In genomic region chr3:121428230-121428629, GRCm38 (mm10) we compare ENCODE assay signal across 8 mouse cellular contexts. TPM values are rescaled to one million over a fixed set of nuclear protein-coding genes. Genes with fewer than 3 reads are reported as not detected.
DNase-seq lines count a peak whose midpoint lies in the region; ATAC-seq and TF ChIP-seq lines count a peak whose summit lies in the region.

No protein-coding gene starts in this region.

- H3K9ac ChIP-seq in heart, embryonic 16.5 days (ENCODE audit: low read length) = peak overlapping the region; percentile 97
- peak overlapping the region; percentile 98 for H3K9ac ChIP-seq in limb, embryonic 12.5 days (replicated peaks)

- 7% methylated on average over 8 of the region's 8 CpGs for WGBS in heart, embryonic 16.5 days
- WGBS in limb, embryonic 12.5 days = 9% methylated on average over 8 of the region's 8 CpGs
- WGBS in small intestine, adult 2 months = 4% methylated on average over 8 of the region's 8 CpGs

- no peaks in the 10 kb centered on the region for H3K9me3 ChIP-seq in heart, embryonic 16.5 days (replicated peaks; ENCODE audit: control insufficient read depth, low read length)
- H3K9me3 ChIP-seq in limb, embryonic 12.5 days = no peaks in the 10 kb centered on the region

- H3K4me2 ChIP-seq in heart, embryonic 16.5 days (ENCODE audit: low read depth, low read length) = peak overlapping the region; percentile 76
- peak overlapping the region; percentile 85 for H3K4me2 ChIP-seq in limb, embryonic 12.5 days

- peak overlapping the region; percentile 72 for H3K4me3 ChIP-seq in left cerebral cortex, adult 2 months
- H3K4me3 ChIP-seq in heart, embryonic 16.5 days (ENCODE audit: low read length) = peak overlapping the region; percentile 60
- H3K4me3 ChIP-seq in limb, embryonic 12.5 days (replicated peaks) = peak overlapping the region; percentile 86
- peak overlapping the region; percentile 55 for H3K4me3 ChIP-seq in small intestine, adult 2 months (ENCODE audit: low read depth, low read length)

- DNase-seq in left cerebral cortex, adult 2 months (ENCODE audit: extremely low spot score in 1 of 2, low spot score in 2 of 2) = no peak
- no peak for DNase-seq in left cerebral cortex, adult 8-10 months (ENCODE audit: low spot score in 2 of 2)
- peak; percentile 47 for DNase-seq in brain, embryonic 14.5 days (ENCODE audit: low read depth)
- no peak for DNase-seq in thymus, postnatal 25 days
- DNase-seq in left cerebral cortex, postnatal 4 days = no peak

- H3K27me3 ChIP-seq in heart, embryonic 16.5 days (ENCODE audit: control insufficient read depth, insufficient read depth, low read length) = no peaks in the 10 kb centered on the region
- H3K27me3 ChIP-seq in limb, embryonic 12.5 days = no peaks in the 10 kb centered on the region
- no peaks in the 10 kb centered on the region for H3K27me3 ChIP-seq in small intestine, adult 2 months (ENCODE audit: control insufficient read depth, insufficient read depth, low read length)

- TF ChIP-seq CTCF in left cerebral cortex, adult 2 months (IDR thresholded peaks at IDR 0.05) = no peak
- no peak for TF ChIP-seq CTCF in brain, embryonic 14.5 days (IDR thresholded peaks at IDR 0.05; ENCODE audit: borderline replicate concordance, extremely low read depth, insufficient read depth, insufficient read length)
- TF ChIP-seq CTCF in small intestine, adult 2 months (IDR thresholded peaks at IDR 0.05; ENCODE audit: extremely low read depth, insufficient read length, insufficient replicate concordance, low read depth, low read length) = no peak

- H3K4me1 ChIP-seq in heart, embryonic 16.5 days (ENCODE audit: control insufficient read depth, insufficient read depth, low read length) = peaks cover 39% of the 10 kb centered on the region
- H3K4me1 ChIP-seq in limb, embryonic 12.5 days (replicated peaks) = peaks cover 51% of the 10 kb centered on the region
- H3K4me1 ChIP-seq in small intestine, adult 2 months (ENCODE audit: control insufficient read depth, insufficient read depth, insufficient read length, low read length) = peaks cover 3% of the 10 kb centered on the region

- no peak for TF ChIP-seq POLR2A in brain, embryonic 14.5 days (IDR thresholded peaks at IDR 0.05; ENCODE audit: borderline replicate concordance, extremely low read depth, insufficient read depth, insufficient read length, poor library complexity, severe bottlenecking)
- TF ChIP-seq POLR2A in small intestine, adult 2 months (IDR thresholded peaks at IDR 0.05; ENCODE audit: low read depth, low read length) = no peak

- peak overlapping the region; percentile 93 for H3K27ac ChIP-seq in left cerebral cortex, adult 2 months
- H3K27ac ChIP-seq in heart, embryonic 16.5 days (ENCODE audit: low read length) = peak overlapping the region; percentile 98
- H3K27ac ChIP-seq in limb, embryonic 12.5 days = peak overlapping the region; percentile 99
- peak overlapping the region; percentile 21 for H3K27ac ChIP-seq in small intestine, adult 2 months (ENCODE audit: insufficient read depth, low read depth, low read length)

- no peak for ATAC-seq in heart, embryonic 16.5 days (replicated peaks; ENCODE audit: extremely low read depth, insufficient read depth, low FRiP score)
- no peak for ATAC-seq in limb, embryonic 12.5 days (ENCODE audit: insufficient number of reproducible peaks, insufficient read depth, low FRiP score, low TSS enrichment, low read depth)

- intact Hi-C loops in left cerebral cortex, adult 2 months (cut with DNase I) = loop anchor here (5.0 kb wide), 2 partner anchors 74 to 256 kb away; partner anchors contain the start of gene Rwdd3
- intact Hi-C loops in left cerebral cortex, postnatal 4 days (cut with DNase I) = loop anchor here (5.0 kb wide), 1 partner anchor 121 kb away; no protein-coding TSS in a partner anchor

- H3K36me3 ChIP-seq in heart, embryonic 16.5 days (ENCODE audit: control insufficient read depth, insufficient read depth) = no peaks in the 10 kb centered on the region
- peaks cover 6% of the 10 kb centered on the region; the same call in 1 of the 2 replicates for H3K36me3 ChIP-seq in limb, embryonic 12.5 days
- no peaks in the 10 kb centered on the region for H3K36me3 ChIP-seq in small intestine, adult 2 months (ENCODE audit: control insufficient read depth, insufficient read depth, low read length)

RNA-seq across cellular contexts. Expression of gene Cnn3, which starts 1.9 kb away (rescaled TPM):
- 10 to 100 TPM; 61.0 to 64.7 TPM for total RNA-seq in left cerebral cortex, adult 2 months (2021)
- total RNA-seq in left cerebral cortex, adult 8-10 months (2022) = 100 to 1,000 TPM in 1 of 4 experiments, 10 to 100 TPM in 3; 69.4 to 104 (median 78.6) TPM
- 412 and 494 TPM in 2 replicates for polyA plus RNA-seq in brain, embryonic 14.5 days (2012; rRNA removed)
- 370 and 406 TPM in 2 replicates for polyA plus RNA-seq in heart, embryonic 16.5 days (2015; fragmentation: Nextera tagmentation; extraction: Ambion mirVana)
- polyA plus RNA-seq in limb, embryonic 12.5 days (2016; fragmentation: Nextera tagmentation; extraction: Ambion mirVana) = 852 and 858 TPM in 2 replicates
- polyA plus RNA-seq in small intestine, adult 2 months (2012; rRNA removed) = 52.8 and 67.8 TPM in 2 replicates
- 100 to 1,000 TPM; 101 to 110 TPM for total RNA-seq in left cerebral cortex, postnatal 4 days (2021)

Comparison
In these comparisons a context has a peak if more than half of its experiments do, and no peak if none do; other contexts are left out.
1. H3K27ac ChIP-seq: peak in every context shown above with its lines; median percentile 99 in limb, embryonic 12.5 days; 98 in heart, embryonic 16.5 days; 93 in left cerebral cortex, adult 2 months; 21 in small intestine, adult 2 months.